Mouse (Mus musculus): ENCODE data around the gene Cdc7. TPM values are rescaled to one million over a fixed set of nuclear protein-coding genes. Genes with fewer than 3 reads are reported as not detected.

Gene Cdc7
- polyA plus RNA-seq, 1 experiment from 2014 or later, result 45.6 TPM

- Histone ChIP-seq H3K27me3 (no peaks in the 10 kb centered on the region), H3K4me3 (no peak overlapping the region), H3K27ac (replicated peaks) (no peak overlapping the region), H3K9me3 (no peaks in the 10 kb centered on the region), H3K36me3 (no peaks in the 10 kb centered on the region), H3K9ac (replicated peaks) (no peak overlapping the region), H3K4me1 (no peaks in the 10 kb centered on the region), H3K4me2 (replicated peaks) (no peak overlapping the region)
- WGBS, result 75% methylated on average over 1 of the region's 1 CpGs
- ATAC-seq (ENCODE audit: low FRiP score, low read depth), result no peak
These were observed 64.4 kb downstream of the Cdc7 start for GRCm38 (mm10) chr5:107028557-107028956.

GRCm38 (mm10) chr5:107029801-107030200 is 65.7 kb downstream of the Cdc7 start:
- H3K4me3 ChIP-seq, result no peak overlapping the region
- WGBS, result 73% methylated on average over 4 of the region's 4 CpGs
- H3K4me1 ChIP-seq, result no peaks in the 10 kb centered on the region
- no peak overlapping the region for H3K9ac ChIP-seq (replicated peaks)
- H3K4me2 ChIP-seq (replicated peaks), result no peak overlapping the region
- ATAC-seq (ENCODE audit: low FRiP score, low read depth), result no peak
- H3K36me3 ChIP-seq, result no peaks in the 10 kb centered on the region
- no peaks in the 10 kb centered on the region for H3K9me3 ChIP-seq
- no peaks in the 10 kb centered on the region for H3K27me3 ChIP-seq
- H3K27ac ChIP-seq (replicated peaks), result no peak overlapping the region

GRCm38 (mm10) chr5:107030821-107031220 is 66.7 kb downstream of the Cdc7 start:
- WGBS, result 90% methylated on average over 10 of the region's 10 CpGs

More at GRCm38 (mm10) chr5:107030821-107031220, 66.7 kb downstream of the Cdc7 start:
- Histone ChIP-seq H3K9me3 (no peaks in the 10 kb centered on the region), H3K27me3 (no peaks in the 10 kb centered on the region), H3K9ac (replicated peaks) (no peak overlapping the region), H3K4me1 (no peaks in the 10 kb centered on the region), H3K27ac (replicated peaks) (no peak overlapping the region), H3K36me3 (no peaks in the 10 kb centered on the region), H3K4me2 (replicated peaks) (no peak overlapping the region), H3K4me3 (no peak overlapping the region)
- ATAC-seq (ENCODE audit: low FRiP score, low read depth), result no peak

Other genes with a start within 250 kb of the Cdc7 start
- 5.8 and 8.0 TPM in 2 replicates for gene Hfm1, start 38.0 kb upstream of the Cdc7 start, polyA plus RNA-seq (2016; fragmentation: Nextera tagmentation; extraction: Ambion mirVana)